Mouse (Mus musculus): ENCODE data around the gene Pdxp.

DNA sequence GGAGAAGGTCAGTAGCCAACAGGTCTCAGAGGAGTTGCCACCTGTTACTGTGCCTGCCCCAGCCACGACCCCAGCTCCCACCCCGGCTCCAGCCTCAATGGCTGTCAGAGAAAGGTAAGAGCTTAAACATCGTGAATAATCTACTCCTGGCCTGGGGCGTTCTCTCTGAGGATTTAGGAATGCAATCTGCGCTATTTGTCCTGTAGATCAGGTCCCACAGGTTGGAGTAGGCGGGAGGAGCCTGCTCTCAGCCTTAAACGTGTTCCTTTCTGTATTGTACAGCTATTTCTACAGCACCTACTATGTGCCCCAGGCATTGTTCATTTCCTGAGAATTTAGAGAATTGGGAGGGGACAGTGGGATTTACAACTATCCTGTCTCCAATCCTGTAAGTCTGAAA is 5.3 kb upstream of the Pdxp start:
- no peak for TF ChIP-seq CTCF (IDR thresholded peaks at IDR 0.05; ENCODE audit: low read depth)
- peak; percentile 41 for TF ChIP-seq EP300 (optimal IDR thresholded peaks at IDR 0.05)
